Mouse (Mus musculus) cortical plate, adult 2 months (tissue): ENCODE results near the gene Ubl7. TPM values are rescaled to one million over a fixed set of nuclear protein-coding genes. Genes with fewer than 3 reads are reported as not detected.

Experiments
- H3K27ac ChIP-seq: fragments of 200-500 bp; 2 replicates; pipeline ENCODE4 v1.5.1; 2012; ENCODE audit warnings: low read length, control low read depth, inconsistent platforms; ENCODE audit not compliant: insufficient read depth
- H3K4me1 ChIP-seq: fragments of 200-500 bp; 2 replicates; pipeline ENCODE4 v1.6.1; 2011; ENCODE audit warnings: low read length; ENCODE audit not compliant: control insufficient read depth, insufficient read depth
- H3K4me3 ChIP-seq: fragments of 200-500 bp; 2 replicates; pipeline ENCODE4 v1.5.1; 2011; ENCODE audit warnings: mild to moderate bottlenecking, low read length, control low read depth; ENCODE audit not compliant: insufficient read depth
- CTCF ChIP-seq: fragments of 200-500 bp; IDR thresholded peaks from 2 replicates; pipeline ENCODE4 v1.5.1; 2011; ENCODE audit warnings: mild to moderate bottlenecking, control low read depth, low read length; ENCODE audit not compliant: insufficient read depth; ENCODE audit errors: extremely low read depth
- POLR2A ChIP-seq: fragments of 200-500 bp; IDR thresholded peaks from 2 replicates; pipeline ENCODE4 v1.6.1; 2011; ENCODE audit warnings: mild to moderate bottlenecking, low read length, control low read depth; ENCODE audit not compliant: insufficient read depth; ENCODE audit errors: extremely low read depth
- polyA plus RNA-seq: library from polyadenylated mRNA; depleted of rRNA; stranded (reverse); fragments of >200 nt; gene quantifications from 2 replicates; pipeline ENCODE4 v1.2.3, GENCODE M21; 2012

Gene Ubl7
- polyA plus RNA-seq, 1 experiment = 144 TPM

GRCm38 (mm10) chr9:57947381-57948030 lies 36.7 kb downstream of the Ubl7 start:
- H3K4me3 ChIP-seq = no peak overlapping the region
- H3K4me1 ChIP-seq = peaks cover 29% of the 10 kb centered on the region
- H3K27ac ChIP-seq = peak overlapping the region; percentile 60
- TF ChIP-seq POLR2A (no peak), CTCF (no peak)

- H3K4me3 ChIP-seq = no peak overlapping the region
- peak overlapping the region; percentile 33 for H3K27ac ChIP-seq
- peaks cover 33% of the 10 kb centered on the region for H3K4me1 ChIP-seq
- no peak for TF ChIP-seq POLR2A
- TF ChIP-seq CTCF = no peak
These were observed 37.7 kb downstream of the Ubl7 start for GRCm38 (mm10) chr9:57948333-57948931.

GRCm38 (mm10) chr9:57949102-57949704 lies 38.4 kb downstream of the Ubl7 start:
- Histone ChIP-seq H3K4me1 (peaks cover 37% of the 10 kb centered on the region), H3K27ac (peak overlapping the region; percentile 91)

GRCm38 (mm10) chr9:57949879-57950278 lies 39.1 kb downstream of the Ubl7 start:
- peak overlapping the region; percentile 91 for H3K27ac ChIP-seq
- TF ChIP-seq CTCF (no peak), POLR2A (no peak)
- peaks cover 34% of the 10 kb centered on the region for H3K4me1 ChIP-seq
- H3K4me3 ChIP-seq = 0 out of 2 replicates have a peak overlapping the region, but pooled peaks have one; percentile 7

More at GRCm38 (mm10) chr9:57949102-57949704, 38.4 kb downstream of the Ubl7 start:
- H3K4me3 ChIP-seq = no peak overlapping the region
- TF ChIP-seq POLR2A = no peak
- no peak for TF ChIP-seq CTCF

- Histone ChIP-seq H3K27ac (peak overlapping the region; percentile 91), H3K4me3 (peak overlapping the region; percentile 7; the same call in 1 of the 2 replicates), H3K4me1 (peaks cover 32% of the 10 kb centered on the region)
- TF ChIP-seq POLR2A (no peak), CTCF (no peak)
These were observed 39.7 kb downstream of the Ubl7 start for GRCm38 (mm10) chr9:57950519-57950918.

- H3K27ac ChIP-seq = peak overlapping the region; percentile 91
- TF ChIP-seq CTCF (no peak), POLR2A (no peak)
- peaks cover 25% of the 10 kb centered on the region; the same call in 1 of the 2 replicates for H3K4me1 ChIP-seq
- H3K4me3 ChIP-seq = no peak overlapping the region
These were observed 41.2 kb downstream of the Ubl7 start for GRCm38 (mm10) chr9:57951993-57952392.

GRCm38 (mm10) chr9:57954962-57955744 lies 44.4 kb downstream of the Ubl7 start:
- TF ChIP-seq POLR2A (no peak), CTCF (no peak)
- Histone ChIP-seq H3K27ac (peak overlapping the region; percentile 51; the same call in 1 of the 2 replicates), H3K4me1 (peaks cover 15% of the 10 kb centered on the region; the same call in 1 of the 2 replicates), H3K4me3 (no peak overlapping the region)

- 0 out of 2 replicates have a peak overlapping the region, but pooled peaks have one; percentile 41 for H3K27ac ChIP-seq
- no peak overlapping the region for H3K4me3 ChIP-seq
- TF ChIP-seq CTCF (no peak), POLR2A (no peak)
- H3K4me1 ChIP-seq = peaks cover 13% of the 10 kb centered on the region; the same call in 1 of the 2 replicates
These were observed 45.0 kb downstream of the Ubl7 start for GRCm38 (mm10) chr9:57955764-57956163.
